Mouse (Mus musculus) heart, adult 8-10 months (tissue): ENCODE measurements at regions not wholly inside any gene's neighbourhood (a gene's known extent, or its start where the extent isn't known, plus 50 kb on each side); places are given as distances from the start of the nearest gene placed in this dataset.

Experiments used
- DNase-seq: peaks from one replicate; pipeline ENCODE4 v3.0.0; 2022; ENCODE audit warnings: low spot score

DNA sequence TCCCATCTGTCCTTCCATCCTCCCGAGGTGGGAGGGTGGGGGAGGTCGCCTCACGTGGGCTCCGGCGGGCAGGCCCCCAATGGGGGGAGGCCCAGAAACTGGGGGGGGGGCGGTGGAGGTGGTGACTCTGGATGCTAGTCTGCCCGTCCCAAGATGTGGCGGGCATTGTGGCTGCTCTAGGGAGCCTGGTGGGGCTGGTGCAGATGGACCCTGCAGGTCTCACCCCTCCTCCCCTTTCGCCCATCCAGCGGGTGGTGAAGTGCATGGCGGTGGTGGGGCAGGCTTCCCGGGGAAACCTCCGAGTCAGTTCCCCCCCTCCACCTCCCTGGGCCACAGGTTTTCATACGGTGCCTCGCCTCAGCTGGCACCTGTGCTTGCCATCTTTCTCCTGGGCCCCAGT, 88.6 kb downstream of the Inhba start:
- no peak for DNase-seq

DNA sequence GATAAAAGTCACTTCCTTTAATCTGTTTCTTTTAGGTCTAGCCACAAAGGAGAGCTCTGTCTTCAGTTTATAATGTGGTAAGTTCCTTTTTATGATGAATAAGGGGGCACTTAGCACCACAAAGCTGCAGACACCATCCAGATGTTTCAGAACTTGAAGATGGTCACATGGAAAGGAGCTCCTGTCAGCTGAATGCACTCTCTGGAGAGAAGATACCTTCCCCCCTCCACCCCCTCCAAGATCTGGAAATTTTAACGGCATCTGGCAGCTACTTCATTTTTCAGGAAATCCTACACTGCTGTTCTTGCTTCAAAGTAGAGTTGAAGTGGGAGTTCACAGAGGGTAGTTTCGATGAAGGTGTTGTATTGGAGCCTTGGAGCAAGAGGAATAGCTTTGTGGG, 103.2 kb downstream of the Inhba start:
- no peak for DNase-seq

DNA sequence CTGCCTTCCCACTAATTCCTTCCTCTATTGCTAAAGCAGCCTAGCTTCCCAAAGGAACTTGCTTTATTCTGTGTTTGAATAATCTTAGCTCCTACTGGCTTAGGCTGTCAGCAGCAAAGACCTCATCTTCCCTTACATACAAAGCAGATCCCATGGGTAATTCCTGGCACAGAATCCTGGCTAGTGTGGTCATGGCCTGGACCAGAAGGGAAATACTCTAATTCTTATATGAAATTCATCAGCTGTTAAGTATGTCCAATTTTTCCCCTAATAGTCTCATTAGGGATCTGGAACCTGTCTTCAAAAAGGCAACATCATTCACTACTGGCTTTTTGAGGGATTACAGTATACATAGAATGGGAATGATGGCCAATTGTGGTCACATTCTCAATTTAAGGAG, 135.0 kb downstream of the Inhba start:
- DNase-seq: no peak

DNA sequence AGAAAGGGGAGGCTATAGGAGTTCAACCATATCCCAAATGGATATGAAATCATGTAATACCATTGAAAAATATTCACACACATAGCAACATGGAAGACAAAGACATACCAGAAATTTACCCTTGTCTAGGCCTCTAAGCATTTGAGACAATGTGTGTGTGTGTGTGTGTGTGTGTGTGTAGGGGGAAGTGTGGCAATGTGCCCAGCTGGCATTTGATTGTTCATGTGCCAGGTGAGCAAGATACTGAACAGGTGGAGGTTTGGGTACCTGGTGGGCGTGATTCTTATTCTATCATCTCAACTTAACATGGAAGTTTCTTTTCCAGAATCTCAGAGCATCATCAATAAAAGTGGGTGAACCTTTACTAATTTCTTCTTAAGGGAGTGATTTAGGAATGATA, 143.3 kb downstream of the Inhba start:
- DNase-seq: no peak

DNA sequence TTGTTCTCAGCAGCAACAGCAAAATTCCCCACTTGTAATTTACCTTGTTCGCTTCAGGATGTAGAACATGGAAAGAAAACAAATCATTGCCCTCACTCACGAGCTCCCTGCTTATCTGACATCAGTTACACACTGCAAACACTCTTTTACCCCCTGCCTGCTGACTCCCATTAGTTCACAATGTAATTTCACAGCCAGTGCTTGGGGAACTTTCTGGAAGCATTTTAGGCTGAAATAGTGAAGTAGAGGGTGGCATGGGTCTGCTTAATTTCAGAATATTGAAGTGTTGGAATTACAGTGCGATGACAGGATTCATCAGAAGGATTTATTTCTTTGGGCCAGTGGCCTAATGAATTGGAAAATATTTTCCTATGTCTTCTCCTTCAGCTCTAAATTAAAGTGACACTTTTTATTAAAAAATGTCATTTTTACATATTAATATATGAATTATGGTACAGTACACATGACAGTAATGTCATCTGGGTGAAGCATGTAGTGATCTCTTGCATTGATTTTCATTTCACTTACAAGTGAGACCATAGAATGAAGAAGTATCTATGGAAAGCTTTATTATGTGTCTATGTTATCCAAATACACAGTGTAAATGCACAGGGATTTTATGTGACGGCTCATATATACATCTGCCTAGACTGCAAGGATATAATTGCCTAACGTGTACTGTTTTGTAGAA, 153.7 kb downstream of the Inhba start:
- DNase-seq: no peak

DNA sequence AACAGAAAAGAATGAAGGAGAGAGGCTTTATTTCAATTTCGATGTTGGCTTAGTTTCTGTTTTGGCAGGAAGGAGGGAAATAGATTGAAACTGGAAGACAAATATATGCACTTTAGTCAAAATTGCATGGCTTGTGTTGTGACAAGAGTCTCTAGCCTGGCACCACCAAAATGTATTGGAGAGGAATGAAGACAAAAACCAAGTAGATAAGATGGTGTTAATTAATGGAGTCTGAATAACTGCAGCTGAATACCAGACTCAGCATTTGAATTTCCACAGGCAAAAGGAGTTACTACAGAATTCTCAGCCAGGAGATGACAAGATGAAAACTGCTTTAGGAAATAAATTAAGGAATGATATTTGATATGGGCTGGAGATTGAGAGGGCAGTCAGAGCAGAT, 185.0 kb downstream of the Inhba start:
- DNase-seq: no peak

DNA sequence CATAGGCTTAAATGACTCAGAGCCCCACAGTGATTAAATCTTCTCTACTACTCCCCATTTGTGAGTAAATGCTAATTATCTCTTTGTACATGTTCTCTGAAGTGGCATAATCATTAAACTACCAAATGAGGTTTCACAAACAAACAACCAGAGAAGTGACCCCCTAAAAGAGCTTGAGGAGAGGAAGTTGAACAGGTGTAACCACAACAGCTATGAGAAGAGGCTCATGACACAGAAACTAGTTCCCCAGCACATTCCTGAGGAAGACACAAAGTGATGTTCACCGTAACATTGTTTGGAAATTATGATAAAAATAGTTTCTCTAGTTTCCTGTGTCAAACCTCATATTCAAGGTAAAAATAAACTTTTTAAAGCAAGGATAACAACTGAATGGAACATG, 188.4 kb downstream of the Inhba start:
- no peak for DNase-seq

DNA sequence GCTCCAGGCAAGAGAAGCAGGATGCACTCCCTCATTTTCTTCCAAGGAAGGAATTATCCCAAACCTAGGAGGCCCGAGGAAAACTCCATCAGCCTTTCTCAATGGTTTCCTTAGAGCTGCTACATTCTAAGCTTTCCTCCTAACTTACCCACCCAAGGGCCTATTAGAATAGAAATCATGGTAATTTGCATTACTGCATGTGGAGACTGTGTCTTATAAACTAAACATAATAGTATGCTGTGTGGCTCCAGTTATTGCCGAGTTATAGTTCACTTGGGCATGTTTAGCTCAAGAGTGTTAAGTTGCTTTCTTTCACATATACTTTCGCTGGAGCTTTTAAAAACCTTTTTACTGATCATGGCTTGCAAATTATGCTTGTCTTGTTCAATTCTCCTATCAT, 191.5 kb downstream of the Inhba start:
- no peak for DNase-seq

DNA sequence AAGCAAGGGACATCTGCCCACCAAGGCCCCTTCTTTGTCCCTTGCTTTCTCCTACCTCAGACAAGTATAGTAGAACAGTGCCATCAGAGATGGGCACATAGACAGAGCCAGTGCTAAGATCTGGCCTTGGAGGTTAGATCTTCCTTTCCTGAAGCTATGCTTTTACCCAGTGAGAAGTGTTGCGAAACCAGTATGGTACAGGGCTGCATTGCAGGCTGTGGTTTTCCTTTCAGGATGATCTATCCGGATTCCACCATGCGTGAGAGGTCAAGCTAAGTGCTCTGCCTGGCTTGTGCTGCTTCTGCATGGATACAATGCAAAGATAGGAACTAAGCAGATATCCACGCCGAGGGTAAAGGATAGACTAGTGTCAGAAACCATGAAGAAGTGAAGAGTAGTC, 192.4 kb downstream of the Inhba start:
- DNase-seq: no peak

DNA sequence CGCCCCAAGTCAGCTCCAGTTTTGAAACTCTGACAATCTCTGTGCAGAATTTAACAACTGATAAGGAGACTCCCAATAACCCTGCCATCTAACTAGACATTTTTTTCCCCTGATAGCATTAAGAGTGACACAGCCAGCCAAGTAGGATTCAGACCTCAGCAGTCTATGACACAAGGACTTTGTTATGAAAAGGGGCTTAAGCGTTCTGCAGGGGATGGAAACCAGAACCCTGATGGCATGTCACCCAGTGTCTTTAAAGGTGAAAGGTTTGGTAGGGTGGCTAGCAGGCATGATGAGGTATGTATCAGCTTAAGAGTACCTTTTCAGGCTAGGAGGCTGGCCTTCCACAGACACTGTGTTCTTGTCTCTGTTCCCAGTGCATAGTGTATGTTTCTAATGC, 199.8 kb downstream of the Inhba start:
- no peak for DNase-seq

DNA sequence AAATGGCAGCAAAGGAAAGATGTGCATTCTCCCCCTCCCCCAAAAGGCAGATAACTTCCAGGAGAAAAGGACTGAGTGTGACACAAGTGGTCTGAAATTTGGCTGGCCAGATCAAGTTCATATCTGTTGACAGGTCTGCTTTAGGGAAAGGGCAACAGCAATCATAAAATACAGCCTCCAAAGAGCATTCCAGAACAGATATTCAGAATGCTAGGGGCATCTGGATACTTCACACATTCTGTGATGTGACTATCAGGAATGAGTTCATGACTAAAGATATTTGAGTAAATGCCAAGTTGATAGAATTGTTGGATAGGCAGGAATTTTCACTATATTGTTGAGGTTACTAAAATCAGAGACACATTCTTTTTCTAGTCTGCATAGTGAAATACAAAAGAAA, 208.2 kb downstream of the Inhba start:
- DNase-seq: no peak

DNA sequence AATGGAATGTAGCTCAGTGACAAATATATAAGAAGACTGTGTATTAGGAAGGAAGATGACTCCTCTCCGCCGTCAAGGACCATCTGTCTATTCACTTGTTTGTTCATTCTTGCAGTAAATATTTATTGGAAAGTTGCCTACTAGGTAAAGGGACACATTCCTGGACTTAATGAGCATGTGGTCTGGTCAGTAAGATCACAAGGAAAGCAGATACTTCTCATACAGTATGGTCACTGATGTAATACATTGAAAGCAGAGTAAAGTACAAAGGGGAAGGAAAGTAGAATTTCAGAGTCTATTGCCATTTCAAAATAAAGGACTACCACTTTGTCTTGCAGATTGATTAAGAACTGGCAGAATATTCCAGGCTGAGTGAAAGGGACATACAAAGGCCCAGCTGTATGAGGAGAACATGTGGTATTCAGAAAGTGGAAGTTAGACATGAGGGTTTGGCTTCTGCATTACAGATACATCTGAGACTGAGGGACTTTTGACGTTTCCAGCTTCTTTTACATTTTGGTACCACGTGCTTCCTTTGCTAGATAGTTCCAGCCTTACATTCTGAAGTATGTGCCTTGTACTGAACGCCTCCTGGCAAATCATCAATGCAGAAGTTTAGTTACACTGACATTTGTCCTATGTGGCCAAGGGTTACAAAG, 211.4 kb downstream of the Inhba start:
- no peak for DNase-seq

DNA sequence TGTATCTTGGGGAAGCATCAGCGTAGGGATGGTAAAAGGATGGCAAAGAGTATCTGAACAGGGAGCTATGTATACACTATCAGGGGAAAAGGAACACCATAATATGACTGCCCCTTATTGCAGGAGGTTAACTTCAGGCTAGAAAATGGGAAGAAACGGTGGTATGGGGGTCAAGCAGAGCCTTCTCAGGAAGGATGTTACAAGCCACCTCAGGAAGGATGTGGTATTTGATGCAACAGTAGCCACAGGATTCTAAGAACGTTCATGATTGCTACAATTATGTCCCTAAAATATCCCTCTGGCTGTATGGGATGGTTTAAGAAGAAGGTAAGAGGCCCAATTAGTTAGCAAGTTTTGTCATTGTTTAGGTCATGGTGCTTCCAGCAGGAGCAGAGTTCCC, 249.5 kb downstream of the Inhba start:
- DNase-seq: no peak

DNA sequence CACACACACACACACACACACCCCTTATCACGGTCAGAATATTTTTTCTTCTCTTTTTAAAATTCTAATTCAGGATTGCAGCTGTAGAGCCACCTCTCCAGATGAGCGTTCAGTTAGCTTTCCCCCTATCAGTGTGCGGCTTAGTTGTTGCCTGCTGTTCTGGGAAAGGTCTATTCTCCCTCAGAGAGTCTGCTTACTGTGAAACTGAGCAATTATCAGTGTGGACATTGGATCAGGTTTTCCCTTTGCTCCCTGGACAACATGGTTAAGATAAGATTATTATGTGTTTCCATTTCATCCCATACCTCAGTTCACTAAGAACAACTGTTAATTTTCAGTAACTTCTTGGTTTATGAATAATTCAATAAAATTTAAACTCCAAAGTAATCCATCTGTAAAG, 268.3 kb downstream of the Inhba start:
- DNase-seq: no peak

DNA sequence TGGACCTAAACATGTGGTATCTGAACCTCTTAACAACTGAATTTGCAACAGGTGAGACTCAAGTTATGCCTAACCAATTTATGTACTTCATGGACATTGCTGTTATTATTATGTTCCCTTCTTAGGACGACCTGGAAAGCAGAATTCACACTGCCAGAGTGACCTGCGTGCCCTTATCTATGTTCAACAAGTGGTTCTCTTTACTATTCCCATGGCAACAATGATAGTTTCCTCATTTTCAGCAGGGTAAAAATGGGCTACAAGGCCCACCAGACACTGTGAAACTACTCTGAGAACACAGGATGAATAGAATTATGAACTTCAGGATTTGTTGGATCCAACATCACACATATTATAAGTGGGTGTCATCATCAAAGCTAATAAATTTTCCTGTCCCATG, 269.1 kb downstream of the Inhba start:
- DNase-seq: no peak

DNA sequence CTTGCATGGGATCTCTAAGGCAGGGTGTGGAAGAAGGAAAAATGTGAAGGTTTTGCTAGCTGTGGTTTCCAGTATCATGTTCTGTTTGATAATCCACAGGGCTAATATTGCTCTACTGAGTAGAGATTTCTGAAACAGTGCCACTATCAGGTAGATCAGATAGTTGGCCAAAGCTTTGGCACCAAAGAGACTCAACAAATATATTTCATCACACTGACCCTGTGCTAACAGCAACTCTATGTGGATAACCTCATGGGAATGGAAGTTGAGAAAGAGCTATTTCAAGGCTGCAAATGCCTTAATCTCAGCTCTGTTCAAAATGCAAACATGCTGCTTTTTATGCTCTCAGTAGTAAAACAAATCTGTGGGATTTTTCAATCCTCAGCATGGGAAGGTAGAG, 270.1 kb downstream of the Inhba start:
- DNase-seq: no peak

DNA sequence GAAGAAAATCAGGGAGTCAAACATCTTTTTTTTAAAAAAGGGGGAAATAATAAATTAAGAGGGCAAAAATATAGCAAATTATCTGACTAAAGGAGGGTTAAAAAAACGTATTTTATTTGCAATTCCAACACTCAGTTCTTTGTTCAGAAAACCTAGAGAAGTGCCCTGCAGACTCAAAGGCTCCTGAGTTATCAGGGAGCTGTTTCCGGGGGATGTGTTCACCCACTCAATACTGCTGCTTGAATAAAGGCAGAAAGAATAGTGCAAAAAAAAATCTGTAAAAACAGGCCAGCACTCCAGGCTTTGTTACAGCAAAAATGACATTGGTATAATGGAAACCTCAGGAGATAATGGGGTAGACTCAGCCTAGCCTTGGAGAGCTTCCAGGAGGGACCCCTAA, 270.6 kb downstream of the Inhba start:
- no peak for DNase-seq

DNA sequence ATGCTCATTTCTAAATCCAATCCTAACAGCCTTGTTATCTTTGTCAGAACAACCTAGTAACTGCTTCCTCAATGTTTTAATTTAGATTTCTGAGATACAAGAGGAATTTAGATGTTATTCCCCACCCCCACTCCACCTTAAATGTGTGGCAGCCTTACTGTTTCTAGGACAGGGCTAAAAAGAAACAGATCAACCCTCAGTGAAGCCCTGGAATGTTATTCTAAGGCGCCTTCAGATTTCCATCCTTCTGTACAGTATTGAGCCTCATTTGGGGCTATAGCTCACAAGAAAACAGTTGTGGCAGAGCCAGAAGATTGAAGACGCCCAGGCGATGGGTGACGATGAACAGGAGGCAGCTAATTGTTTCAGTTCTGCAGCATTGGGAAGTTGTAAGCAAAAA, 271.7 kb downstream of the Inhba start:
- no peak for DNase-seq

DNA sequence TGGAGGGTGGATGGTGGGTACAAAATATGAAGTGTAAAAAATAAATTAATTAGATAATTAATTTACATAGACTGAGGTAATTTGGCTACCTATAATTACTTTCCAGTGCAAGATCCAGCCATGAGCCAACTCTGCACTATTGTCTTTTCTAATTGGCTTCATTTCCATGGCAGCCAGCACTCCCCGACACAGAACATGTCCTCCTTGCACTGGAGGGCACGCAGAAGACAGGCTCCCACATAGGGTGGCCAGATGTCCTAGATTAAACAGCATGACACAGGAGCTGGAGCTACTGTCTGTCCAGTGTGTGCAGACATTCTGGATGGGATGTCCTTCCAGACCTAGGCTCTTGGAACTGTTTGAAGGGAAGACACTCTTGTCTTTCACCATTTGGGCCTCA, 278.0 kb downstream of the Inhba start:
- DNase-seq: no peak

DNA sequence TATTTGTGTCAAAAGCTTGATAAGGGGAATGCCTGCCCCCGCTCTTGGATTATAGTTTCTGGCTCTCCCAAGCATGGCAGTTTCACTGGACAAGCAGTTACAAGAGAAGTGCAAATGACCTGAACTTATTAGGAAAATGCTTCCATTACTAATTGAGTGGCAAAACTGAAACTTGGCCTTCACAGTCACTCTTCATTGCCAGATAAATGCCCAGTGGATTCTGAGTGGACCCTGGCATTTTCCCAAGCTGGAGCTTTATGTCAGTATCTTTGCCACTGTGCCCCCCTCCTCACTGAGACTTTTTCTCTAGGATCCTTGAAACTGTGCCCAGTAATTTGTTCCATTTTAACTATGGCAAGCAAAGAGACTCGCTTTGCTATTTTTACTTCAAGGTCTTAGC, 279.1 kb downstream of the Inhba start:
- DNase-seq: no peak

DNA sequence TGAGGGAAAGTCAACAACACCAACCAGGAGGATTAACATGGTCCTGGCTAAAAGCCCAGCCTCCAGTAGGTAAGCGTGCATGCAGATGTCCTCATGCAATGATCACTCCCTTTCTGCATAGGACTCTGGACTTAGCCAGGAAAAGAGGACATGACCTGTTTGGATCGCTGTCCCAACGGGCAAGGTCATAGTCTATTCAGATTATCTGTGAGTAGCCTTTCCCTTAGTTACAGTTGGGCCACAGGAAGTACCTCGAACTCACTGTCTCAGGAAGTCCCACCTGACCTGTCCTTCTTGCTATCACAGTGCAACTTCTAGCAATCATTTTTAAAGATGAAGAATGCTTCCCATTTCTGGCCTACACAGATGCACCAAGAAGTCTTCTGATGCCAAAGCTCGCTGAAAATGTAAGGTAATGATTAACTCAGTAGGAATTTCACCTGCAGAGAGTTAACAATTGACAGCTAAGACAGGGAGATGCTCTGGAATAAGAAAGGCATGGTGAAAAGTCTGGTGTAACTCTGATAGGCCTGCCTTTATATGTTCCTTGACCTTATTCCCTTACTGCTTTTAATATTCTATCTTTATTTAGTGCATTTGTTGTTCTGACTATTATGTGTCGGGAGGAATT, 280.1 kb downstream of the Inhba start:
- no peak for DNase-seq

DNA sequence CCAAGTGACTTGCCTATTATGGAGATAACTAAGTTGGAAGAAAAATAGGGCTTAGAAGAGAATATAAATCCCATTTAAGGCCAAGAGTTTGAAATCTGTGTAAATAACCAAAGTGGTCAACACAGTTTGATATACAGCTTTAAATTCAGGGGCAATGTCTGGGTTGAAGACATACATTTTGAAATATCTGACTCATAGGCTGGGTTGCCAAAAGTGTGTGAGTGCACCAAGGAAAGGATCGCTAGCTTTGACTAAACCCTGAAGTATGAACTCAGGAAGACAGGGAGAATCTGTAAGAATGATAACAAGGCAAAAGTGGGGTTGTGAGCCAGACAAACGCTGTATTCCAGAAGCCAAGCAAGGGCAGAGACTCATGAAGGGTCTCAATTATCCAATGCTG, 288.1 kb downstream of the Inhba start:
- DNase-seq: no peak

DNA sequence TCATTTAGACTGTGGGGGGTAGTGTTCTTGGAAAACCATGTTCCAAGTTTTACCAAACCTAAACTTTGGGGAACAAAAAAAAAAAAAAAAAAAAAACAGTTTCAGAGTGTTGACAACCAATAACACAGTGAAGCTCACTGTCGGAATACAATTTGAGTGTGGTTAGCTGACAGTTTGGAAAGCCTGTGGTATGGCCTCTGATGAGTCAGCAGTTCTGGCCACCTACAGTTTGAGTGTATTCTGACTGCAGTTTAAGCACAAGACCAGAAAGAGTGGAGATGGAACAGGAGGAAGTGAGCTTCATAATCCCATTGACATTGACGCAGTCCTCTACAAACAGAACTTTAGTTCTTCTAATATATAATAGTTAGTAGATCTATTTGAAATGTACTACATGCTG, 303.0 kb downstream of the Inhba start:
- no peak for DNase-seq

DNA sequence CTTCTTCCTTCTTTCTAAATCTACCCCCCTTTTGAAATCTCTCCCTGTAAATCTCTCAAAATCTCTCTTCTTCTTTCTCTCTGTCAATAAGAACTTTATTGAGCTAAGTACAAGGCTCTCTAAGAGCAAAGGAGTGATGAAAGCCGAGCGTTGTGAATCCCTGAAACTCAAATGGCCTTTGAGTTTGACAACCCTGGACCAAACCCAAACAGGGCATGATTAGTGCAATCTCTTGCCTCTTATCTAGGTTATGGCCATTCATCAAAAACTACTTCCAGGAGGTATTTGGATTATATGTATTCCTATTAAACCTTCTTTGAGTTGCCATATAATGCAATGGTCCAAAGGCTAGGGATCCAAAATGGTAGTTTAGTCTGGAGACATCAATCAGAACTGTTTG, 304.0 kb downstream of the Inhba start:
- DNase-seq: no peak
